20 mouse cellular contexts compared by ENCODE assay signal in the genomic region with DNA sequence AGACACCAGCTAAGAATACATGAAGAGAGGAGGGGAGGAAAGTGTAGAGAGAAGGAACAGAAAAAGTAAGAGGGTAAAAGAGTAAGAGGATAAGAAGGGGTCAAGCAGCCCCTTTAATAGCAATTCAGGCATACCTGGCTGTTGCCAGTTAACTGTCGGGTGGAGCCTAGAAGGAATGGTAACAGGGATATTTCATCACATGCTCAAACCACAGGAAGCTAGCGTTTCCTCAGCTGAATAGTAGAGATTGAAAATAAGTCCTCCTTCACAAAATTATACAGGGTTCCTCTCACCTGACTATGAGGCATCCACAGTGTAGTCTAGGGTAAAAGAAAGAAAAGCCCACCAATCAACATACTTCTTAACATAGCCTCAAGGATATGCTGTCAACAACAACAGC.
DNase-seq lines count a peak whose midpoint lies in the region; ATAC-seq lines count a peak whose summit lies in the region.
"Had no signal": no experiment of that assay in that cellular context is flagged by ENCODE, and none has a peak within 500 bp of the region (broad histone marks: within the 10 kb centered on the region; RNA-seq: fewer than 3 reads in every experiment).

No protein-coding gene starts in this region.

- peak; percentile 42 for ATAC-seq in common myeloid progenitor, adult 5-6 weeks (replicated peaks; ENCODE audit: low read depth, poor library complexity, severe bottlenecking)
- ATAC-seq in hematopoietic stem cell, adult 5-6 weeks (replicated peaks in 1 of 2; ENCODE audit: insufficient read depth in 1 of 2, low FRiP score in 2 of 2, low TSS enrichment in 1 of 2, low read depth in 1 of 2, poor library complexity in 2 of 2, severe bottlenecking in 2 of 2) = peak; percentile 27 to 39; a peak in 1 of 4 replicates
- ATAC-seq in megakaryocyte progenitor cell, adult 5-6 weeks (replicated peaks; ENCODE audit: poor library complexity) = peak; percentile 75
- ATAC-seq: activated CD4-positive, CD25-positive, alpha-beta regulatory T cell, adult 4 months; CD4-positive, CD25-positive, alpha-beta regulatory T cell, adult 4 months; forebrain, embryonic 14.5 days; Patski had no signal

- DNase-seq in left cerebral cortex, adult 11 months (ENCODE audit: low spot score) = no peak
- DNase-seq in lung, postnatal 4 days = no peak
- DNase-seq in layer of hippocampus, adult 9-11 months = no peak
- DNase-seq: adrenal gland, adult 8-10 months; adrenal gland, postnatal 14 days; adrenal gland, postnatal 36 days; B cell, adult 2 months; cerebellum, adult 11-12 months; cerebellum, adult 2 months; cerebellum, adult 9-10 months; cerebellum, postnatal 10 days; cerebellum, postnatal 25 days; embryo, embryonic 11 days had no signal
